Mouse (Mus musculus) layer of hippocampus, postnatal 10 days (tissue): ENCODE measurements at regions not wholly inside any gene's neighbourhood (a gene's known extent, or its start where the extent isn't known, plus 50 kb on each side); places are given as distances from the start of the nearest gene placed in this dataset.
"Not testable (repeated sequence)": the region's sequence is repeated elsewhere in the genome, so short reads cannot be mapped to it uniquely, and the experiment has no call there.

Experiments
- DNase-seq, 2 experiments: peaks; one replicate each; pipeline ENCODE4 v3.0.0; 2021; ENCODE audit warnings: low spot score in 2 of 2

- no peak for DNase-seq
These were observed 55.7 kb downstream of the AI429214 start for GRCm38 (mm10) chr8:37048912-37049692.

GRCm38 (mm10) chr8:37049969-37050683, 56.7 kb downstream of the AI429214 start:
- DNase-seq = no peak

- DNase-seq = no peak
These were observed 57.3 kb downstream of the AI429214 start for GRCm38 (mm10) chr8:37050684-37051028.

- DNase-seq = no peak
These were observed 63.0 kb downstream of the AI429214 start for GRCm38 (mm10) chr8:37056376-37056775.

GRCm38 (mm10) chr8:37058390-37058789, 65.0 kb downstream of the AI429214 start:
- DNase-seq = no peak

- peak; percentile 77 to 80 for DNase-seq
These were observed 68.9 kb downstream of the AI429214 start for GRCm38 (mm10) chr8:37062012-37062944.

GRCm38 (mm10) chr8:37063764-37064331, 70.4 kb downstream of the AI429214 start:
- DNase-seq = peak; percentile 88

- DNase-seq = no peak
These were observed 79.5 kb downstream of the AI429214 start for GRCm38 (mm10) chr8:37072905-37073304.

GRCm38 (mm10) chr8:37099727-37100126, 106.3 kb downstream of the AI429214 start:
- DNase-seq = no peak

- not testable (repeated sequence) for DNase-seq
These were observed 119.0 kb downstream of the AI429214 start for GRCm38 (mm10) chr8:37112386-37112785.

- DNase-seq = no peak
These were observed 132.4 kb downstream of the AI429214 start for GRCm38 (mm10) chr8:37125834-37126233.

- no peak for DNase-seq
These were observed 136.3 kb downstream of the AI429214 start for GRCm38 (mm10) chr8:37129670-37130069.

GRCm38 (mm10) chr8:37131988-37132387, 138.6 kb downstream of the AI429214 start:
- DNase-seq = peak; percentile 5 to 14

- no peak for DNase-seq
These were observed 141.0 kb downstream of the AI429214 start for GRCm38 (mm10) chr8:37134192-37134964.

GRCm38 (mm10) chr8:37150286-37150685, 156.9 kb downstream of the AI429214 start:
- no peak for DNase-seq

GRCm38 (mm10) chr8:37154361-37154760, 161.0 kb downstream of the AI429214 start:
- DNase-seq = no peak

- no peak for DNase-seq
These were observed 161.5 kb downstream of the AI429214 start for GRCm38 (mm10) chr8:37154946-37155345.

- DNase-seq = peak; percentile 79 to 85
These were observed 166.1 kb downstream of the AI429214 start for GRCm38 (mm10) chr8:37159481-37159880.

- DNase-seq = no peak
These were observed 203.5 kb downstream of the AI429214 start for GRCm38 (mm10) chr8:37196859-37197258.

GRCm38 (mm10) chr8:37215894-37216293, 222.5 kb downstream of the AI429214 start:
- DNase-seq = no peak
